Mouse (Mus musculus): ENCODE measurements at regions not wholly inside any gene's neighbourhood (a gene's known extent, or its start where the extent isn't known, plus 50 kb on each side); places are given as distances from the start of the nearest gene placed in this dataset.

- TF ChIP-seq GATA1 (IDR thresholded peaks at IDR 0.05; ENCODE audit: borderline replicate concordance, low read length) (no peak), FLI1 (IDR thresholded peaks at IDR 0.05; ENCODE audit: low read length) (no peak)
These were observed 556.7 kb upstream of the Adgrl2 start for GRCm38 (mm10) chr3:149547045-149547444.

Measured in megakaryocyte, embryonic 14.5 days (primary cell).